Mouse (Mus musculus) heart, embryonic 12.5 days (tissue): ENCODE measurements around the gene Cplx3. TPM values are rescaled to one million over a fixed set of nuclear protein-coding genes. Genes with fewer than 3 reads are reported as not detected.
A peak's percentile ranks its signal among the peaks of the same experiment; 100 is the strongest.

Source experiments
- ATAC-seq: fragments of 200-750 bp; cut with Nextera tagmentation; 2 replicates; pipeline ENCODE4 v1.8.0; 2017; ENCODE audit warnings: moderate TSS enrichment, moderate library complexity; ENCODE audit not compliant: insufficient number of reproducible peaks, low FRiP score
- H3K27ac ChIP-seq: fragments of 300-500 bp; sonication (generic); 2 replicates; pipeline ENCODE4 v1.5.1; 2016; ENCODE audit warnings: mild to moderate bottlenecking, moderate library complexity; ENCODE audit not compliant: poor library complexity, severe bottlenecking
- H3K27me3 ChIP-seq: fragments of 300-500 bp; sonication (generic); replicated peaks from 2 replicates; pipeline ENCODE4 v1.6.1; 2016; ENCODE audit warnings: mild to moderate bottlenecking, moderate library complexity
- H3K36me3 ChIP-seq: fragments of 300-500 bp; sonication (generic); 2 replicates; pipeline ENCODE4 v1.6.1; 2016; ENCODE audit warnings: mild to moderate bottlenecking, moderate library complexity
- H3K4me1 ChIP-seq: fragments of 300-500 bp; sonication (generic); replicated peaks from 2 replicates; pipeline ENCODE4 v1.6.1; 2016; ENCODE audit warnings: mild to moderate bottlenecking
- H3K4me2 ChIP-seq: fragments of 300-500 bp; sonication (generic); 2 replicates; pipeline ENCODE4 v1.6.1; 2016; ENCODE audit warnings: mild to moderate bottlenecking, moderate library complexity
- H3K4me3 ChIP-seq: fragments of 300-500 bp; sonication (generic); 2 replicates; pipeline ENCODE4 v1.5.1; 2016; ENCODE audit warnings: mild to moderate bottlenecking
- H3K9ac ChIP-seq: fragments of 300-500 bp; sonication (generic); 2 replicates; pipeline ENCODE4 v1.6.1; 2016; ENCODE audit warnings: mild to moderate bottlenecking, moderate library complexity
- H3K9me3 ChIP-seq: fragments of 300-500 bp; sonication (generic); replicated peaks from 2 replicates; pipeline ENCODE4 v1.6.1; 2016; ENCODE audit warnings: mild to moderate bottlenecking, moderate library complexity
- WGBS: fragments of 180-500 bp; shearing (Covaris S2); methylation state at CpG from one replicate; pipeline ENCODE4 v1.1.7; 2016; 5-methylcytosine and 5-hydroxymethylcytosine counted together
- polyA plus RNA-seq: library from polyadenylated mRNA; unstranded; fragments of >200 nt; fragmentation: Nextera tagmentation; extraction: Ambion mirVana; gene quantifications from 2 replicates; pipeline ENCODE4 v1.2.1, GENCODE M21; 2016

Cplx3 gene
- polyA plus RNA-seq, 1 experiment from 2014 or later = not detected

- Histone ChIP-seq H3K4me3 (no peak overlapping the region), H3K4me1 (peaks cover 58% of the 10 kb centered on the region), H3K9ac (no peak overlapping the region), H3K27me3 (peaks cover 3% of the 10 kb centered on the region; the same call in 1 of the 2 replicates), H3K4me2 (no peak overlapping the region), H3K36me3 (peaks cover 16% of the 10 kb centered on the region), H3K9me3 (no peaks in the 10 kb centered on the region), H3K27ac (no peak overlapping the region)
- ATAC-seq = no peak
- 55% methylated on average over 8 of the region's 8 CpGs for WGBS
These were observed 7.1 kb downstream of the Cplx3 start for GRCm38 (mm10) chr9:57598851-57599563.

- WGBS = 13% methylated on average over 4 of the region's 4 CpGs
- no peaks in the 10 kb centered on the region for H3K27me3 ChIP-seq
- ATAC-seq = no peak; the same call in 1 of the 2 replicates
- peak overlapping the region; percentile 35; the same call in 1 of the 2 replicates for H3K9ac ChIP-seq
- no peaks in the 10 kb centered on the region for H3K9me3 ChIP-seq
- no peak overlapping the region for H3K4me2 ChIP-seq
- H3K4me3 ChIP-seq = no peak overlapping the region
- H3K36me3 ChIP-seq = peaks cover 27% of the 10 kb centered on the region
- peak overlapping the region; percentile 2; the same call in 1 of the 2 replicates for H3K27ac ChIP-seq
- H3K4me1 ChIP-seq = peaks cover 65% of the 10 kb centered on the region
These were observed 8.1 kb downstream of the Cplx3 start for GRCm38 (mm10) chr9:57597929-57598382.

GRCm38 (mm10) chr9:57597265-57597664, 8.8 kb downstream of the Cplx3 start:
- Histone ChIP-seq H3K9me3 (no peaks in the 10 kb centered on the region), H3K27me3 (no peaks in the 10 kb centered on the region), H3K4me1 (peaks cover 63% of the 10 kb centered on the region), H3K4me2 (no peak overlapping the region), H3K36me3 (peaks cover 34% of the 10 kb centered on the region), H3K9ac (no peak overlapping the region), H3K27ac (no peak overlapping the region), H3K4me3 (no peak overlapping the region)
- WGBS = 76% methylated on average over 8 of the region's 8 CpGs
- ATAC-seq = no peak

GRCm38 (mm10) chr9:57594174-57594509, 11.9 kb downstream of the Cplx3 start:
- Histone ChIP-seq H3K4me1 (peaks cover 39% of the 10 kb centered on the region), H3K4me3 (no peak overlapping the region)

GRCm38 (mm10) chr9:57593454-57594173, 12.5 kb downstream of the Cplx3 start:
- ATAC-seq = no peak
- WGBS = 54% methylated on average over 12 of the region's 12 CpGs
- H3K4me3 ChIP-seq = no peak overlapping the region
- H3K4me2 ChIP-seq = no peak overlapping the region
- peaks cover 37% of the 10 kb centered on the region for H3K4me1 ChIP-seq
- peaks cover 45% of the 10 kb centered on the region for H3K36me3 ChIP-seq
- no peaks in the 10 kb centered on the region for H3K27me3 ChIP-seq
- no peaks in the 10 kb centered on the region for H3K9me3 ChIP-seq
- H3K27ac ChIP-seq = no peak overlapping the region
- 0 out of 2 replicates have a peak overlapping the region, but pooled peaks have one; percentile 13 for H3K9ac ChIP-seq

More at GRCm38 (mm10) chr9:57594174-57594509, 11.9 kb downstream of the Cplx3 start:
- H3K27ac ChIP-seq = no peak overlapping the region
- H3K27me3 ChIP-seq = no peaks in the 10 kb centered on the region
- 40% methylated on average over 9 of the region's 9 CpGs for WGBS
- H3K36me3 ChIP-seq = peaks cover 45% of the 10 kb centered on the region
- no peak for ATAC-seq
- 0 out of 2 replicates have a peak overlapping the region, but pooled peaks have one; percentile 13 for H3K9ac ChIP-seq
- no peak overlapping the region for H3K4me2 ChIP-seq
- no peaks in the 10 kb centered on the region for H3K9me3 ChIP-seq

- Histone ChIP-seq H3K27me3 (no peaks in the 10 kb centered on the region), H3K4me2 (peak overlapping the region; percentile 84), H3K36me3 (peaks cover 61% of the 10 kb centered on the region), H3K4me3 (no peak overlapping the region), H3K27ac (no peak overlapping the region), H3K9me3 (no peaks in the 10 kb centered on the region), H3K9ac (peak overlapping the region; percentile 79; the same call in 1 of the 2 replicates), H3K4me1 (peaks cover 24% of the 10 kb centered on the region)
- 30% methylated on average over 5 of the region's 5 CpGs for WGBS
- no peak for ATAC-seq
These were observed 15.4 kb downstream of the Cplx3 start for GRCm38 (mm10) chr9:57590726-57591125.

- WGBS = under 1% methylated on average over 58 of the region's 58 CpGs
- H3K27me3 ChIP-seq = no peaks in the 10 kb centered on the region
- ATAC-seq = peak; percentile 84
- H3K27ac ChIP-seq = peak within 1 kb of the TSS; percentile 80
- peaks cover 23% of the 10 kb centered on the region for H3K4me1 ChIP-seq
- peak within 1 kb of the TSS; percentile 84 for H3K4me2 ChIP-seq
- peak within 1 kb of the TSS; percentile 71 for H3K4me3 ChIP-seq
- peaks cover 63% of the 10 kb centered on the region for H3K36me3 ChIP-seq
- H3K9me3 ChIP-seq = no peaks in the 10 kb centered on the region
- peak within 1 kb of the TSS; percentile 79 for H3K9ac ChIP-seq
These were observed 16.6 kb downstream of the Cplx3 start, which contains the start of gene Ulk3 for GRCm38 (mm10) chr9:57589224-57590126. Ulk3 (plus strand) TSS chr9:57589452.

- peaks cover 3% of the 10 kb centered on the region; the same call in 1 of the 2 replicates for H3K4me1 ChIP-seq
- no peak for ATAC-seq
- no peaks in the 10 kb centered on the region for H3K9me3 ChIP-seq
- H3K9ac ChIP-seq = no peak overlapping the region
- H3K4me2 ChIP-seq = no peak overlapping the region
- peaks cover 73% of the 10 kb centered on the region for H3K36me3 ChIP-seq
- H3K27me3 ChIP-seq = no peaks in the 10 kb centered on the region
- H3K4me3 ChIP-seq = no peak overlapping the region
- H3K27ac ChIP-seq = no peak overlapping the region
- WGBS = 80% methylated on average over 3 of the region's 3 CpGs
These were observed 21.1 kb downstream of the Cplx3 start for GRCm38 (mm10) chr9:57584991-57585390.

- ATAC-seq = 0 out of 2 replicates have a peak, but pooled peaks have one; percentile 11
- peaks cover 62% of the 10 kb centered on the region for H3K36me3 ChIP-seq
- 0 out of 2 replicates have a peak, but pooled peaks cover 5% of the 10 kb centered on the region for H3K4me1 ChIP-seq
- no peaks in the 10 kb centered on the region for H3K9me3 ChIP-seq
- no peak overlapping the region for H3K9ac ChIP-seq
- no peak overlapping the region for H3K4me2 ChIP-seq
- WGBS = 66% methylated on average over 6 of the region's 6 CpGs
- H3K27ac ChIP-seq = no peak overlapping the region
- H3K4me3 ChIP-seq = no peak overlapping the region
- H3K27me3 ChIP-seq = no peaks in the 10 kb centered on the region
These were observed 28.8 kb downstream of the Cplx3 start for GRCm38 (mm10) chr9:57577144-57577849.

- Histone ChIP-seq H3K4me1 (0 out of 2 replicates have a peak, but pooled peaks cover 5% of the 10 kb centered on the region), H3K9me3 (no peaks in the 10 kb centered on the region), H3K27me3 (no peaks in the 10 kb centered on the region), H3K9ac (no peak overlapping the region), H3K27ac (no peak overlapping the region), H3K4me3 (no peak overlapping the region), H3K4me2 (no peak overlapping the region), H3K36me3 (peaks cover 59% of the 10 kb centered on the region)
- ATAC-seq = no peak
- 64% methylated on average over 3 of the region's 3 CpGs for WGBS
These were observed 30.5 kb downstream of the Cplx3 start for GRCm38 (mm10) chr9:57575577-57575976.
